Mouse (Mus musculus) forebrain, embryonic 11.5 days (tissue): ENCODE data around the gene Igf2bp1. TPM values are rescaled to one million over a fixed set of nuclear protein-coding genes. Genes with fewer than 3 reads are reported as not detected.

ENCODE experiments used
- ATAC-seq: fragments of 200-750 bp; cut with Nextera tagmentation; replicated peaks from 2 replicates; pipeline ENCODE4 v1.8.0; 2017; ENCODE audit warnings: moderate TSS enrichment; ENCODE audit not compliant: low FRiP score
- DNase-seq: peaks from one replicate; pipeline ENCODE4 v3.0.0-alpha.2; 2017; ENCODE audit warnings: low spot score
- H3K27ac ChIP-seq: fragments of 300-500 bp; sonication (generic); 2 replicates; pipeline ENCODE4 v1.5.1; 2014; ENCODE audit warnings: low read depth, low read length
- H3K27me3 ChIP-seq: fragments of 300-500 bp; sonication (generic); 2 replicates; pipeline ENCODE4 v1.6.1; 2014; ENCODE audit warnings: mild to moderate bottlenecking, low read length, mixed read lengths; ENCODE audit not compliant: control insufficient read depth, insufficient read depth
- H3K36me3 ChIP-seq: fragments of 300-500 bp; sonication (generic); 2 replicates; pipeline ENCODE4 v1.6.1; 2014; ENCODE audit warnings: mild to moderate bottlenecking, low read length, moderate library complexity, mixed read lengths; ENCODE audit not compliant: control insufficient read depth, insufficient read depth
- H3K4me1 ChIP-seq: fragments of 300-500 bp; sonication (generic); replicated peaks from 2 replicates; pipeline ENCODE4 v1.6.1; 2014; ENCODE audit warnings: low read length, mixed read lengths; ENCODE audit not compliant: control insufficient read depth, insufficient read depth
- H3K4me2 ChIP-seq: fragments of 300-500 bp; sonication (generic); 2 replicates; pipeline ENCODE4 v1.6.1; 2014; ENCODE audit warnings: low read depth, mild to moderate bottlenecking, low read length, moderate library complexity, mixed read lengths; ENCODE audit not compliant: severe bottlenecking
- H3K4me3 ChIP-seq: fragments of 300-500 bp; sonication (generic); 2 replicates; pipeline ENCODE4 v1.5.1; 2014; ENCODE audit warnings: low read depth, low read length
- H3K9ac ChIP-seq: fragments of 300-500 bp; sonication (generic); 2 replicates; pipeline ENCODE4 v1.6.1; 2014; ENCODE audit warnings: low read length
- H3K9me3 ChIP-seq: fragments of 300-500 bp; sonication (generic); 2 replicates; pipeline ENCODE4 v1.6.1; 2016; ENCODE audit warnings: low read length, mixed read lengths; ENCODE audit not compliant: control insufficient read depth
- WGBS: fragments of 180-500 bp; shearing (Covaris S2); extraction: QIAGEN DNeasy Blood & Tissue Kit; methylation state at CpG from one replicate; pipeline ENCODE4 v1.1.7; 2014; 5-methylcytosine and 5-hydroxymethylcytosine counted together
- microRNA-seq: library from miRNA; unstranded; fragments of <30 nt; microRNA quantifications from one replicate; pipeline ENCODE4, GENCODE M21; 2016; ENCODE audit not compliant: insufficient number of aligned reads
- polyA plus RNA-seq: library from polyadenylated mRNA; unstranded; fragments of >200 nt; fragmentation: Nextera tagmentation; extraction: Ambion mirVana; gene quantifications from 2 replicates; pipeline ENCODE4 v1.2.1, GENCODE M21; 2014

The Igf2bp1 gene
- polyA plus RNA-seq, 1 experiment from 2014 or later = 109 TPM

DNA sequence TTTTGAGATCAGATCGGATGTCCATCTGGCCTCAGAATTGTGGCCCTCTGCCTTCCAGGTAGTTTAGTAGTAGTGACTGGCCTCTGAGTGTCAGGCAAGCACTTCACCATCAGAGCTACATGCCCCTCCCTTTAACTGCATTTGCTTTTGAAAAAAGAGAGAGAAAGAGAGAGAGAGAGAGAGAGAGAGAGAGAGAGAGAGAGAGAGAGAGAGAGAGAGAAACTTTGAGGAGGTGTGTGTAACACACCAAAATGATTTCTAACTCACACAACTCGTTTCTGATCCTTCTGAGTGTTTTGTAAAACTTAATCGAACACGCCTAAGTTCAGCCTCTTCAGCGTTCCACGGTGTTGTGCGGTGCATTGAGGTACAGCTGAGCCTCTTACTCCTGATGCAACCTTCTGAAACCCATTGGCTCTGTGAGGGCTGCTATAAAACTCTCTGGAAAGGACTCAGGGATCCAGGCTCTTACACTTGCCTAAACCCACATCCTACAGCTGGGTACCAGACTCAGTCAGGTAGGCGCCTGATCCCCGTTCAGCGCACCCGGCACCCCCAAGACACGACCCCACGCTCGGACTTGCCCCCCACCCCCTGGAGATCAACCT lies 91.7 kb downstream of the Igf2bp1 start:
- H3K4me1 ChIP-seq = peaks cover 8% of the 10 kb centered on the region
- no peak overlapping the region for H3K9ac ChIP-seq
- H3K4me2 ChIP-seq = peak overlapping the region; percentile 34
- H3K27me3 ChIP-seq = peaks cover 47% of the 10 kb centered on the region
- no peaks in the 10 kb centered on the region for H3K36me3 ChIP-seq
- H3K9me3 ChIP-seq = no peaks in the 10 kb centered on the region
- H3K4me3 ChIP-seq = peak overlapping the region; percentile 20
- no peak for DNase-seq
- no peak for ATAC-seq
- H3K27ac ChIP-seq = no peak overlapping the region
- WGBS = 2% methylated on average over 14 of the region's 14 CpGs

- ATAC-seq = no peak
- H3K9me3 ChIP-seq = no peaks in the 10 kb centered on the region
- no peak overlapping the region for H3K9ac ChIP-seq
- peaks cover 8% of the 10 kb centered on the region for H3K4me1 ChIP-seq
- 23% methylated on average over 7 of the region's 7 CpGs for WGBS
- H3K4me2 ChIP-seq = no peak overlapping the region
- H3K27me3 ChIP-seq = peaks cover 38% of the 10 kb centered on the region
- no peak overlapping the region for H3K4me3 ChIP-seq
- no peaks in the 10 kb centered on the region for H3K36me3 ChIP-seq
- H3K27ac ChIP-seq = no peak overlapping the region
- no peak for DNase-seq
Observed at GRCm38 (mm10) chr11:95911579-95911978, 94.2 kb downstream of the Igf2bp1 start.

DNA sequence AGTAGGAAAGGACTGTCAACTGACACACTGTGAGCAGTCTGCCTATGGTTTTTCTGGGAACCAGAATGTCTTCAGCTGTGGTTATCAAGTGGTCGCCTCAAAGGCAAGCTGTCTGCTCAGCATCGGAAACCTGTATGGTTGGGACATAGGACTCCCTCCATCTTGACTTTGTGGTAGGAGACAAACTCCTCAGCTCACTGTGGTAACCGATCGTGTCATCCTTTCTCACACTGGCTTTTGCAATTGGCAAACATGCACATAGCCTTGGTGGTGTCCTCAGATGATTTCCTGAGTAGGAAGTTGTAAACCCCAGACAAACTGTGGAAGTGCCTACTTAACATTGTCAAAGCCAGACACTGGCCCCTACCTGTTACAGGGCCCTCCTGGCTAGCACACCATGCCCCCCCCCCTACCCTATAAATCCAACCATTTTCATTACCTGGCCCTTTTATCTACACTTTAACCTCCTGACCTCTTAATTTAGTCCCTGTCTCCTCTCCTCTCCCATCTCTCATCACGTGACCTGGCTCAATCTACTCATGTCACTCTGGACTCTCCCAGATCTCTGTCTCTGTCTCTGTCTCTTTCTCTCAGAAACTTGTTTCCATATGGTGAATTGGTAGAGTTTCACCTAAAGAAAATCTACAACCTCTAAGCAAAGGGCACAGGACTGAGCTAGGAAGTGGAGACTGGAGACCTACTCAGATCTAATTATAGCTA lies 97.8 kb downstream of the Igf2bp1 start:
- Histone ChIP-seq H3K4me2 (no peak overlapping the region), H3K27ac (no peak overlapping the region), H3K27me3 (peaks cover 6% of the 10 kb centered on the region), H3K9ac (no peak overlapping the region), H3K4me1 (no peaks in the 10 kb centered on the region), H3K9me3 (no peaks in the 10 kb centered on the region), H3K4me3 (no peak overlapping the region), H3K36me3 (no peaks in the 10 kb centered on the region)
- ATAC-seq (no peak), DNase-seq (no peak)
- WGBS = 88% methylated on average over 5 of the region's 5 CpGs

Small RNAs within 50 kb of the gene (microRNA-seq; reads per million reads assigned to microRNA genes)
- gene Mir3063 = 3.4 reads per million

Other genes starting within 250 kb of the Igf2bp1 start
- gene Phospho1, start 181.4 kb downstream of the Igf2bp1 start, polyA plus RNA-seq = 0.51 TPM in 1 of 2 replicates, not detected in the other
- gene Gngt2, start 168.7 kb downstream of the Igf2bp1 start, polyA plus RNA-seq = 3.5 and 5.1 TPM in 2 replicates
- 0.97 and 1.1 TPM in 2 replicates for gene Abi3, start 163.5 kb downstream of the Igf2bp1 start, polyA plus RNA-seq
- 0.25 TPM in 1 of 2 replicates, not detected in the other for gene B4galnt2, start 91.0 kb downstream of the Igf2bp1 start, polyA plus RNA-seq
- not detected in 2 replicates for gene Gip, start 18.6 kb upstream of the Igf2bp1 start, polyA plus RNA-seq
- 39.4 and 41.4 TPM in 2 replicates for gene Snf8, start 28.9 kb upstream of the Igf2bp1 start, polyA plus RNA-seq
- 22.8 and 26.1 TPM in 2 replicates for gene Ube2z, start 59.4 kb upstream of the Igf2bp1 start, polyA plus RNA-seq
- gene Atp5g1, start 69.7 kb upstream of the Igf2bp1 start, polyA plus RNA-seq = 440 and 449 TPM in 2 replicates
- not detected in 2 replicates for gene Calcoco2, start 106.0 kb upstream of the Igf2bp1 start, polyA plus RNA-seq
- gene Ttll6, start 127.8 kb upstream of the Igf2bp1 start, polyA plus RNA-seq = not detected in 2 replicates
- not detected in 2 replicates for gene Hoxb13, start 188.4 kb upstream of the Igf2bp1 start, polyA plus RNA-seq